Mouse (Mus musculus): ENCODE data around the gene Ubb. TPM values are rescaled to one million over a fixed set of nuclear protein-coding genes. Genes with fewer than 3 reads are reported as not detected.

The Ubb gene
- polyA plus RNA-seq, 2 experiments, result 3,111 to 3,423 TPM

DNA sequence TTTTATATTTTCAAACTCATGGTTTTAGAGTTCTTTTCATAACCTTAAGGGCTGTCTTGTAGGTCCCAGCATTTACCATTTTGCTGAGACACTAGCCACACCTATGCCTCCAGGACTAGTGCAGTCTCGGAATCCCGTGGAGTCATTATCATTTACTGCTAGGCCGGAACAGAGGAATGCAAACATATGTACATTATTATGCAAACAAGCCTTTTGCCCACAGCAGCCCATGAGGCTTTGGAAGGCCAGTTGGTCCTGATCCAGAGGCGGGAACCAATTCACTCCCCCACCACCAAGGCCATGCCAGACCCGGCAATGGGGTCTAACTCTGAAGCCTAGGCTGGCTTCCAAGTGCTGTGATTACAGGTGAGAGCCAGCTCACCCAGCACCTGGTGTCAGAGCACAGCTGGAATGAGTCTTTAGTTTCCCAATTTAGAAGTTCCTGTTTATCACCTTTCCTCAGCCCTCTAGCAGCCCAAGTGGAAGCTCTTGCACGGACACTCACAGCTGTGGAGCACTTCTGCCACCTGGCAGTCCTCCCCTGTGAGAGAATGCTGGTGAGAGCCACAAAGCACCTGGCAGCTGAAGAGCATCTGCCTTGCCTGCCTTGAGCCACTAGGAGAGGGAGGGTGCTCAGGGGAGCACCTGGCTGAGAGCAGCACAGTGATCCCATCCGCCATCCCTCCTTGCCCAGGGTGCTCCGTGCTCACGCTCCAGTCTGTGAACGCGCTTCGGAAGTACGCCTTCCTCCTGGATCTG is 39.3 kb upstream of the Ubb start:
- no peak overlapping the region for H3K9ac ChIP-seq (ENCODE audit: low read depth, low read length, severe bottlenecking)

DNA sequence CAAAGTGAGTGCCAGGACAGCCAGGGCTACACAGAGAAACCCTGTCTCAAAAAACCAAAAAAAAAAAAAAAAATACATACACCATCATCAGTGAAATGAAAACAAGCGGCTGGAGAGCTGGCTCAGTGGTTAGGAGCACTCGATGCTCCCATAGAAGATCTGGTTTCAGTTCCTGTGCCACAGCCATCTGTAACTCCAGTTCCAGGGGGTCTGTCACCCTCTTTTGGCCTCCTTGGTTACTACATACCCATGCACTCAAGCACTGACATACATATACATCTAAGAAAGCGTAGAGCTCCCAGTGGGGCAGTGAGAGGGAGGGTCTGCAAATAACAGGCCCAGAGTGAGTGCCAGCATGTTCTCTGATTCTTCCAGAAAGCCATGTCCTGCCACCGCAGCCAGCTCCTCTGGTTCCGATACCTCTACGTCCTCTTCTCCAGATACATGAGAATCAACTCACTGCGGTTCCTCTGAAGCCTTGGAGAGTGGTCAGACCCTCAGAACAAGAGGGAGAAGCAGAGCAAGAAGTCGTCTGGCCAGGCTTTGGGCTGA is 38.4 kb upstream of the Ubb start:
- no peak overlapping the region for H3K4me2 ChIP-seq (replicated peaks; ENCODE audit: low read depth, low read length, severe bottlenecking)
- ATAC-seq (ENCODE audit: low FRiP score, low read depth), result no peak
- H3K27ac ChIP-seq (replicated peaks; ENCODE audit: low read depth, low read length), result no peak overlapping the region
- H3K36me3 ChIP-seq (ENCODE audit: control insufficient read depth, insufficient read depth, low read length), result no peaks in the 10 kb centered on the region
- H3K9me3 ChIP-seq (ENCODE audit: control insufficient read depth, low read length), result no peaks in the 10 kb centered on the region
- DNase-seq (ENCODE audit: low spot score), result no peak
- no peak overlapping the region for H3K9ac ChIP-seq (ENCODE audit: low read depth, low read length, severe bottlenecking)
- H3K4me1 ChIP-seq (ENCODE audit: control insufficient read depth, insufficient read depth, low read length), result no peaks in the 10 kb centered on the region
- 85% methylated on average over 8 of the region's 8 CpGs for WGBS
- H3K4me3 ChIP-seq (replicated peaks; ENCODE audit: low read length), result no peak overlapping the region
- H3K27me3 ChIP-seq (ENCODE audit: control insufficient read depth, insufficient read depth, low read length), result no peaks in the 10 kb centered on the region
- TF ChIP-seq POLR2A (IDR thresholded peaks at IDR 0.05; ENCODE audit: borderline replicate concordance, extremely low read depth, insufficient read depth, insufficient read length), result no peak

More for the DNA sequence above, 39.3 kb upstream of the Ubb start:
- Histone ChIP-seq H3K27me3 (ENCODE audit: control insufficient read depth, insufficient read depth, low read length) (no peaks in the 10 kb centered on the region), H3K4me2 (replicated peaks; ENCODE audit: low read depth, low read length, severe bottlenecking) (no peak overlapping the region), H3K27ac (replicated peaks; ENCODE audit: low read depth, low read length) (no peak overlapping the region), H3K4me1 (ENCODE audit: control insufficient read depth, insufficient read depth, low read length) (no peaks in the 10 kb centered on the region), H3K9me3 (ENCODE audit: control insufficient read depth, low read length) (no peaks in the 10 kb centered on the region), H3K4me3 (replicated peaks; ENCODE audit: low read length) (no peak overlapping the region), H3K36me3 (ENCODE audit: control insufficient read depth, insufficient read depth, low read length) (no peaks in the 10 kb centered on the region)
- 76% methylated on average over 13 of the region's 13 CpGs for WGBS
- DNase-seq (ENCODE audit: low spot score) (no peak), ATAC-seq (ENCODE audit: low FRiP score, low read depth) (no peak)
- no peak for TF ChIP-seq POLR2A (IDR thresholded peaks at IDR 0.05; ENCODE audit: borderline replicate concordance, extremely low read depth, insufficient read depth, insufficient read length)

DNA sequence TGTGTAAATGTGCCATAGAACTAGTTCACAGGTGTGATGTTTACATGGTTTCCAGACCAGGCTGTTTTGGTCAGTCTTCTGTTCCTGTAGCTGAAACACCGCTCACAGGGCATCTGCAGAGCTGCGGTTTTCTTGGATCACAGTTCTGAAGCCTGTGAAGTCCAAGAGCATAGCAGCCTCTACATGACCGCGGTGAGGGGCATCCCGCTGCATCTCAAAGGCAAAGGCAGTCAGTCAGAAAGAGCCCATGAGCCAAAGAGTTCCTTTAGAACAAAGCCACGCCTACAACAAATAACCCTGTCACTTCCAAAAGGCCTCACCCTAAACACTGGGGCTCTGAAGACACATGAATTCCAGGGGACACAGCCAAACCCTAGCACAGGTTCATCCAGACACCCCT is 37.7 kb upstream of the Ubb start:
- Histone ChIP-seq H3K4me1 (ENCODE audit: control insufficient read depth, insufficient read depth, low read length) (no peaks in the 10 kb centered on the region), H3K9me3 (ENCODE audit: control insufficient read depth, low read length) (no peaks in the 10 kb centered on the region), H3K4me2 (replicated peaks; ENCODE audit: low read depth, low read length, severe bottlenecking) (no peak overlapping the region), H3K9ac (ENCODE audit: low read depth, low read length, severe bottlenecking) (no peak overlapping the region), H3K27ac (replicated peaks; ENCODE audit: low read depth, low read length) (no peak overlapping the region), H3K4me3 (replicated peaks; ENCODE audit: low read length) (no peak overlapping the region), H3K36me3 (ENCODE audit: control insufficient read depth, insufficient read depth, low read length) (no peaks in the 10 kb centered on the region), H3K27me3 (ENCODE audit: control insufficient read depth, insufficient read depth, low read length) (no peaks in the 10 kb centered on the region)
- DNase-seq (ENCODE audit: low spot score) (no peak), ATAC-seq (ENCODE audit: low FRiP score, low read depth) (no peak)
- no peak for TF ChIP-seq POLR2A (IDR thresholded peaks at IDR 0.05; ENCODE audit: borderline replicate concordance, extremely low read depth, insufficient read depth, insufficient read length)
- 77% methylated on average over 6 of the region's 6 CpGs for whole genome bisulfite sequencing

DNA sequence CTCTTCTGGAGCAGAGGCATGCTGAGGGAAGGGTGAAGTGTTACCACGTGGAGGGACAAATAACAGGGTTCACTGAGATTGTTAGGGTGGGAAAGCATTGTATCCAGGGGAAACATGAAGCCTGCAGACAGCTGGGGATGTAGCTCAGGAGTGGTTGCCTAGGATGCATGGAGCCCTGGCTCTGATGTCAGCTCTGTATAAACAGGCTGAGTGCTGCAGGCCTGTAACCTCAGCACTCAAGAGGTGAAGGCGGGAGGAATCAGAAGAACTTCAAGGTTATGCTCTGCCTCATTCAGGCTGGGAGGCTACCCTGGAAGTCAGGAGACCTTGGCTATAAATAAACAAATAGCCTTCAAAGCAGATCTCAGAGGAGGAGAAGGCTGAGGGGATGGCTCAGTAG is 32.0 kb upstream of the Ubb start:
- Histone ChIP-seq H3K4me3 (replicated peaks; ENCODE audit: low read length) (no peak overlapping the region), H3K9ac (ENCODE audit: low read depth, low read length, severe bottlenecking) (0 out of 2 replicates have a peak overlapping the region, but pooled peaks have one; percentile 9), H3K27me3 (ENCODE audit: control insufficient read depth, insufficient read depth, low read length) (no peaks in the 10 kb centered on the region), H3K4me1 (ENCODE audit: control insufficient read depth, insufficient read depth, low read length) (no peaks in the 10 kb centered on the region), H3K4me2 (replicated peaks; ENCODE audit: low read depth, low read length, severe bottlenecking) (no peak overlapping the region), H3K9me3 (ENCODE audit: control insufficient read depth, low read length) (no peaks in the 10 kb centered on the region), H3K36me3 (ENCODE audit: control insufficient read depth, insufficient read depth, low read length) (no peaks in the 10 kb centered on the region), H3K27ac (replicated peaks; ENCODE audit: low read depth, low read length) (no peak overlapping the region)
- TF ChIP-seq POLR2A (IDR thresholded peaks at IDR 0.05; ENCODE audit: borderline replicate concordance, extremely low read depth, insufficient read depth, insufficient read length), result no peak
- WGBS, result 26% methylated on average over 2 of the region's 2 CpGs
- DNase-seq (ENCODE audit: low spot score) (no peak), ATAC-seq (ENCODE audit: low FRiP score, low read depth) (peak; percentile 68)

DNA sequence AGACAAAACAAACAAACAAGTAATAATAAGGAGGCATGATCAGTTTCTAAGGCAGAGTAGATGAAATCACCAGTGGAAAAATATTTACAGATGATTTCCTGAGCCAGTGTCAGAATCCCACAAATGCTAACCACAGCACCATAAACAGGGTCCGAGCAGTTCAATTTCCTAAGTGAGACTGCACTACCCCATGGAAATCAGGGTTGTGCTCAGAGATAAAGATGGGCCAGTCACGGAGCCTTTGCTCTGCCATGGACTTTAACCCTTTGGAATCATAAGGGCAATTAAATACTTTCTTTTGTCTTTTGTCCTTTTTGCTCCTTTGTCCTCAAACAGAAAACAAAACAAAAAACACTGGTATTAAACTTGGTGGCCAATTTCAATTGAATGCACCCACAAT is 28.7 kb upstream of the Ubb start:
- H3K9ac ChIP-seq (ENCODE audit: low read depth, low read length, severe bottlenecking), result no peak overlapping the region
- WGBS, result 64% methylated on average over 2 of the region's 2 CpGs
- H3K36me3 ChIP-seq (ENCODE audit: control insufficient read depth, insufficient read depth, low read length), result 0 out of 2 replicates have a peak, but pooled peaks cover 4% of the 10 kb centered on the region
- no peak overlapping the region for H3K4me3 ChIP-seq (replicated peaks; ENCODE audit: low read length)
- ATAC-seq (ENCODE audit: low FRiP score, low read depth) (no peak), DNase-seq (ENCODE audit: low spot score) (no peak)
- no peak overlapping the region for H3K4me2 ChIP-seq (replicated peaks; ENCODE audit: low read depth, low read length, severe bottlenecking)
- H3K27ac ChIP-seq (replicated peaks; ENCODE audit: low read depth, low read length), result no peak overlapping the region
- H3K4me1 ChIP-seq (ENCODE audit: control insufficient read depth, insufficient read depth, low read length), result no peaks in the 10 kb centered on the region
- no peak for TF ChIP-seq POLR2A (IDR thresholded peaks at IDR 0.05; ENCODE audit: borderline replicate concordance, extremely low read depth, insufficient read depth, insufficient read length)
- no peaks in the 10 kb centered on the region for H3K9me3 ChIP-seq (ENCODE audit: control insufficient read depth, low read length)
- H3K27me3 ChIP-seq (ENCODE audit: control insufficient read depth, insufficient read depth, low read length), result no peaks in the 10 kb centered on the region
